Mouse (Mus musculus) cortical plate, adult 2 months (tissue): ENCODE results near the gene Ppp2ca.

Source experiments
- CTCF ChIP-seq: fragments of 200-500 bp; IDR thresholded peaks from 2 replicates; pipeline ENCODE4 v1.5.1; 2011; ENCODE audit warnings: mild to moderate bottlenecking, control low read depth, low read length; ENCODE audit not compliant: insufficient read depth; ENCODE audit errors: extremely low read depth
- POLR2A ChIP-seq: fragments of 200-500 bp; IDR thresholded peaks from 2 replicates; pipeline ENCODE4 v1.6.1; 2011; ENCODE audit warnings: mild to moderate bottlenecking, low read length, control low read depth; ENCODE audit not compliant: insufficient read depth; ENCODE audit errors: extremely low read depth

DNA sequence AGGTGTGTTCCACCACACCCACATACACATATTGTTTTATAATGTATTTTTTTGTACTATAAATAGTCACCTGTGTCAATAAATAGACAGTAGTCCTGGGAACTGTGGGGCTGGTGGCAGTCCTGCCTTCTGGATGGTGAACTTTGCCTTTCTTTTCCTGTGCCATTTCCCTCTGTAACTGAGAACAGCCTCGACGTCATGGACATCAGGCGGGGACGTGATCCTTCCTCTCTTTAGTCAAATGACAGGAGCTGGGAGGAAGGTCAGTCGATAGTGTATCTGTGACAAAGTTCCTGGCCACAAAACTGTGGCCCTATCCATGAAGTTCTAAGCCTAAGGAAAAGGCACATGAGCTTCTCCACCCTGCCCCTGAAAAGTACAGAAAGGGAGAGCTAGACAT lies 3.9 kb upstream of the Ppp2ca start:
- no peak for TF ChIP-seq POLR2A
- TF ChIP-seq CTCF, result no peak
